Mouse (Mus musculus): ENCODE measurements around the gene Bicra.

The Bicra gene

GRCm38 (mm10) chr7:15945721-15946536 is 101.8 kb downstream of the Bicra start, which contains the start of gene Nop53:
TSS of gene Nop53 (minus strand) at chr7:15946074.
- peak; percentile 99 for DNase-seq (ENCODE audit: low read depth)

- DNase-seq (ENCODE audit: low read depth): no peak
Observed at GRCm38 (mm10) chr7:15945211-15945610, 102.5 kb downstream of the Bicra start.

DNA sequence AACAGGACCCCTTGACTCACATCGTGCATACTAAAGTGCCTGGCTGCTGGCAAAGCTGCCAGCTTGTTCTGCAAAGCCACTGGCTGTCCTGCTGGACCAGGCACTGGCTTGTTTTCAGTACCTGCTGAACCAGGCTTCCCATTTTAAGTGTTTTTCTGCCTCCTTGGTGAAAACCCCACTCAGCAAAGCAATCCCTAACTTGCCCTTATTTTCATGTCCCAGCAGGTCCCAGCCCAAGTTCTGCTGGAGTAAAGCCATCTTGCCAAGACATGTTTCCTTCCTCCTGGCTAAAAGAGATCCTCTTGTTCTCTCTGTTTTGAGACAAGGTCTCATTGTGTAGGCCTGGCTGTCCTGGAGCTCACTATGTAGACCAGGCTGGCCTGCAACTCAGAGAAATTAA is 103.4 kb downstream of the Bicra start:
- DNase-seq (ENCODE audit: low read depth): no peak

DNA sequence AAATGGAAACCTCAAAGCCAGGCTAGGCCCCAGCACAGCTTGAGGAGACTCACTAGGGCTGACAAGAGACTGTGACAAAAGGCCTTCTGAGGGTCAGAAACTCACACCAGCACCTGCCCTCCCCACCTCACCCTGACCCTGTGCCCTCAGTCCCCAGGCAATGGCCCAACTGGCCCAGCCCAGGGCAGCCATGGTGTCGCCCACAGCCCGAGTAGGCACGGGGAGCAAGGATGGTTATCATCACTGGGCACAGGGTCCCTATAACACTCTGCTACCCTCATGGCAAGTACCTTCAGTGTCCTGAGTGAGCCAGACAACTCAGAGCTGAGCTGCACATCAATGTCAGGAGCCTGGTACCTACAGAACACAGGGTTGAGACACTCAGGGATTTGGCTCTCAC is 109.1 kb downstream of the Bicra start:
- no peak for DNase-seq (ENCODE audit: low read depth)

DNA sequence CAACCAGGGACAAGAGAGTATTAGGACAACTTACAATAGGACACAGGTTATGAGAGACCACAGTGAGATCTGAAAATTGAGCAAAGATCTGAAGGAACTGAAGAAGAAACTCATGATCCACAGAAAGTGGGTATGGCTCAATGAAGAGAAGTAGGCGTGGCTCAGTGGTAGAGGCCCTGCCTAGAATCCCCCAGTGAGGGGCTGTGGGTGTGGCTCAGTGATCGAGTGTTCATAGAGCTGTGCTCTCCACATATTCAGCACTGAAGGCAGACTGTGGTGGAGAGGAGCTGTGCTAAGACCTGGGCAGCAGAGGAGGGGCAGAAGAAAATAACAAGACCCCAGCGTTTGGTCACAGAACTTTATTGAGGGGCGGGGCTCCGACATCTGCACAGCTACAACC is 110.2 kb downstream of the Bicra start:
- DNase-seq (ENCODE audit: low read depth): no peak

DNA sequence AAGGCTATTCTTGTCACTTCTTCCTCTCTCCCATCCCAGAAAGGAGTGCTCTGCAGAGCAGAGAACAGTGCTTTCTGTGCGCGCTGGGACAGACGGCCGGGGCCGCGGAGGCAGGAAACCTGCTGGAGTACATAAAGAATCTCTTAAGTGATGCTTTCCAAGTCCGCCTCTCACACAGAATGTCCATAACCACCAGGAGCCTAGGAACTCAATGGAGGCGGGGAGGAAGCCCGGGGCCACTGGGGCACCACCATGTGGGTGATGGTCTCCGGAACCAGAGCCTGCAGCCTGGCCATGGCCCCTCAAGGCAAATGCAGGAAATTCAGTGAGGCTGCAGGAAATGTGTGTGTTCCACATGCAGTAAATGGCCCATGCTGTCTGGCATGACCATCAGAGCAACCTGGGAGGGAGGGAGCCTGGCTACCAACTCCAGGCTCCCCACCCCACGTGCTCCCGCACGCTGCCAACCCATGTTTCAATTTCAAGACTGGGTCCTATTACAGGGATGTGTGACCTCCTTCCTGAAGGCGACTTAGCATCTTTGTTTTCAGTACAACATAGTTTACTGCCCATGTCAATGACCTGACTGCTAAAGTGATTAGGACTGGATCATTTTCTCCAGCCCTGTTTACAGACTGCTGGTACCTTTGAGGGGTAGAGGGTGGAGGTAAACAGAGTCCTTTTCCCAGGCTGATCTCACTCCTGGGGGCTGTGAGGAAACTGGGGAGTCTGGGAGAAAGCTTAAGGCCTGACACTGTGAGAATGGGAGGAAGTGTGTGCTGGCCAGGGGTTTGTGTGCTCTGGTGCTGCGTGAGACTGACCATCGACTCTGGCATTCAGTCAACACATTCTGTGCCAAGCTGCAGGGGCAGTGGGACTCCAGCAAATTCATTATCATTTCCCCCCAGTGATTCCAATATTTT is 114.0 kb downstream of the Bicra start:
- DNase-seq (ENCODE audit: low read depth): no peak

DNA sequence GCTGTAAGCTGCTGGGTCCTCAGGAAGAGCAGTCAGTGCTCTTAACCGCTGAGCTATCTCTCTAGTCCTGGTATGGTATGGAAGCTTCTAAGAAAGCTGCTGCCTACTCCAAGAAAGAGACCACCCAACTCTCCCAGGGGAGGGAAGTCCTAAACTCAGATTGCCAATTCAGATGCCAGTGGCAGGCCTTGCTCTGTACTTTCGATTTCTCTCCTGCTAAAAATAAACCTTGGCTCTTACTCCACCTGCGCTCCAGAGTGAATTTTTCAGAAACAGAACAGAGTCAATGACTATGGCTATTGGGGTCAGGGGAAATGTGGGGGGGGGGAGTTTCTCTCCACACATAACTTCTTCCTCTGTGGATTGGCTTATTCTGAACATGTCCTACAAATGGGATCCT is 116.1 kb downstream of the Bicra start:
- no peak for DNase-seq (ENCODE audit: low read depth)

GRCm38 (mm10) chr7:15930543-15930942 is 117.2 kb downstream of the Bicra start:
- DNase-seq (ENCODE audit: low read depth): peak; percentile 53

DNA sequence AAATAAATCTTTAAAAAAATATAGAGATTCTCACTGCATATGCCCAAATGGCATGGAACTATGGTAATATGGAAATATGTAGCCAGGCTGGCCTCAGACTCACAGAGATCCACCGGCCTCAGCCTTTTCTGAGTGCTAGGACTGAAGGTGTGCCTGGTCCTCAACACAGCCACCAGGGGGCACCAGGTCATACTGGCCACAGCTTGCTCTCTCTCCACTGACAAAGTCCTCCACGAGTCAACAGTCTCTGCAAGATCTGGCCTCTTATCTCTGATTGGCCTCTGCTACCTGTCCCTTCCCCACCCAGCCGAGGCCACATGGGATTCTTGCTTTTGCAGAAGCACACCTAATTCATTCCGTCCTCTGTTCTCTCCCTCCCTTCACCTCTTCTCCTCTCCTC is 117.8 kb downstream of the Bicra start:
- DNase-seq (ENCODE audit: low read depth): peak; percentile 84

GRCm38 (mm10) chr7:15922220-15922773 is 125.4 kb downstream of the Bicra start, which contains the start of gene Selenow:
TSS of gene Selenow (minus strand) at chr7:15922402.
- DNase-seq (ENCODE audit: low read depth): peak; percentile 94

DNA sequence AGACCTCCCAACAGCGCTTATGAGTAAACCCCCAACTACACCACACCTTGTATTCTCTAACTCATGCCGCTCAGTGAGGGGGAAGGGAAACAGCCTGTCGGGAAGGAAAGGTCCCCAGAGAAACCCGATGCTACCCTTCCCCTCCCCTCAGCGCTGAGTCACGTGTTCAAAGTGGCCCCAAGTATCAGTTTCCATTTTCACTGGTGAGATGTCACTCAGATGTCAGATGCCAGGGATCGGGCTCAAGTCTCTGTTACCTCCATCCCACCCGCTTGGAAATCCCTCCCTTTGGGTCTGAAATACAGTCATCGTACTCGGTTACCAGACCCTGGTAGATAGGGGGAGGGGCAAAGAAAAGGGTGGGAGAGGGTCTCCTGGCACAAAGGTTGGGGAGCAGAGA is 125.9 kb downstream of the Bicra start:
- DNase-seq (ENCODE audit: low read depth): peak; percentile 84

All from 416B (cell line).